Mouse (Mus musculus): Measurements from ENCODE around the gene Pde10a. TPM values are rescaled to one million over a fixed set of nuclear protein-coding genes. Genes with fewer than 3 reads are reported as not detected.

The Pde10a gene
- polyA plus RNA-seq, 1 experiment = 0.34 TPM

- TF ChIP-seq POLR2A (IDR thresholded peaks at IDR 0.05; ENCODE audit: insufficient read length, low read depth) = no peak
- H3K27me3 ChIP-seq (ENCODE audit: control insufficient read depth, insufficient read depth, insufficient read length) = no peaks in the 10 kb centered on the region
- no peaks in the 10 kb centered on the region for H3K36me3 ChIP-seq (ENCODE audit: control insufficient read depth, insufficient read depth)
- no peak overlapping the region for H3ac ChIP-seq (ENCODE audit: control insufficient read depth, insufficient read length)
- no peaks in the 10 kb centered on the region for H3K79me2 ChIP-seq (ENCODE audit: control insufficient read depth, insufficient read depth)
- no peak overlapping the region for H3K4me3 ChIP-seq
- H3K4me2 ChIP-seq (ENCODE audit: low read depth) = no peak overlapping the region
Measured at GRCm38 (mm10) chr17:8769155-8769554, 244.0 kb downstream of the Pde10a start.

- Histone ChIP-seq H3K36me3 (ENCODE audit: control insufficient read depth, insufficient read depth) (no peaks in the 10 kb centered on the region), H3K79me2 (ENCODE audit: control insufficient read depth, insufficient read depth) (no peaks in the 10 kb centered on the region), H3K4me2 (ENCODE audit: low read depth) (no peak overlapping the region), H3K4me3 (no peak overlapping the region), H3K27me3 (ENCODE audit: control insufficient read depth, insufficient read depth, insufficient read length) (no peaks in the 10 kb centered on the region), H3ac (ENCODE audit: control insufficient read depth, insufficient read length) (no peak overlapping the region)
- TF ChIP-seq TCF12 (IDR thresholded peaks at IDR 0.05; ENCODE audit: insufficient read depth, poor library complexity, severe bottlenecking) (no peak), POLR2AphosphoS2 (IDR thresholded peaks at IDR 0.05; ENCODE audit: insufficient read length, low read depth) (no peak), POLR2A (IDR thresholded peaks at IDR 0.05; ENCODE audit: insufficient read length, low read depth) (no peak), SRF (IDR thresholded peaks at IDR 0.05; ENCODE audit: control insufficient read depth, insufficient read length, low read depth) (no peak), E2F4 (IDR thresholded peaks at IDR 0.05; ENCODE audit: insufficient read depth) (no peak)
Measured at GRCm38 (mm10) chr17:8773391-8773790, 248.2 kb downstream of the Pde10a start.

- Histone ChIP-seq H3K79me2 (ENCODE audit: control insufficient read depth, insufficient read depth) (no peaks in the 10 kb centered on the region), H3K4me2 (ENCODE audit: low read depth) (no peak overlapping the region), H3K27me3 (ENCODE audit: control insufficient read depth, insufficient read depth, insufficient read length) (no peaks in the 10 kb centered on the region), H3ac (ENCODE audit: control insufficient read depth, insufficient read length) (no peak overlapping the region), H3K36me3 (ENCODE audit: control insufficient read depth, insufficient read depth) (no peaks in the 10 kb centered on the region), H3K4me3 (no peak overlapping the region)
- no peak for TF ChIP-seq USF1 (IDR thresholded peaks at IDR 0.05; ENCODE audit: low read depth)
- no peak for TF ChIP-seq SRF (IDR thresholded peaks at IDR 0.05; ENCODE audit: control insufficient read depth, insufficient read length, low read depth)
- TF ChIP-seq MYOG (IDR thresholded peaks at IDR 0.05; ENCODE audit: control insufficient read depth in 1 of 3, insufficient read depth in 1 of 3, insufficient read length in 2 of 3, low read depth in 2 of 3) = no peak
- no peak for TF ChIP-seq REST (IDR thresholded peaks at IDR 0.05; ENCODE audit: insufficient read depth, insufficient read length)
- no peak for TF ChIP-seq E2F4 (IDR thresholded peaks at IDR 0.05; ENCODE audit: insufficient read depth)
- TF ChIP-seq CEBPB (IDR thresholded peaks at IDR 0.05; ENCODE audit: insufficient read depth, poor library complexity, severe bottlenecking) = no peak
- no peak for TF ChIP-seq TCF3 (IDR thresholded peaks at IDR 0.05; ENCODE audit: insufficient read length, low read depth)
Measured at GRCm38 (mm10) chr17:8774301-8774700, 249.1 kb downstream of the Pde10a start.

- H3ac ChIP-seq (ENCODE audit: control insufficient read depth, insufficient read length) = no peak overlapping the region
- H3K27me3 ChIP-seq (ENCODE audit: control insufficient read depth, insufficient read depth, insufficient read length) = no peaks in the 10 kb centered on the region
- H3K79me2 ChIP-seq (ENCODE audit: control insufficient read depth, insufficient read depth) = no peaks in the 10 kb centered on the region
- H3K4me2 ChIP-seq (ENCODE audit: low read depth) = no peak overlapping the region
- TF ChIP-seq E2F4 (IDR thresholded peaks at IDR 0.05; ENCODE audit: insufficient read depth) (no peak), MAX (IDR thresholded peaks at IDR 0.05; ENCODE audit: low read depth) (no peak), MYOD1 (IDR thresholded peaks at IDR 0.05; ENCODE audit: control insufficient read depth in 1 of 3, insufficient read length in 2 of 3, low read depth in 2 of 3) (no peak), TCF3 (IDR thresholded peaks at IDR 0.05; ENCODE audit: insufficient read length, low read depth) (no peak)
- no peaks in the 10 kb centered on the region for H3K36me3 ChIP-seq (ENCODE audit: control insufficient read depth, insufficient read depth)
- no peak overlapping the region for H3K4me3 ChIP-seq
Measured at GRCm38 (mm10) chr17:8775571-8776161, 250.5 kb downstream of the Pde10a start.

GRCm38 (mm10) chr17:8777710-8778109, 252.5 kb downstream of the Pde10a start:
- Histone ChIP-seq H3K36me3 (ENCODE audit: control insufficient read depth, insufficient read depth) (no peaks in the 10 kb centered on the region), H3K4me2 (ENCODE audit: low read depth) (no peak overlapping the region), H3K79me2 (ENCODE audit: control insufficient read depth, insufficient read depth) (no peaks in the 10 kb centered on the region), H3K27me3 (ENCODE audit: control insufficient read depth, insufficient read depth, insufficient read length) (no peaks in the 10 kb centered on the region), H3K4me3 (no peak overlapping the region), H3ac (ENCODE audit: control insufficient read depth, insufficient read length) (no peak overlapping the region)
- TF ChIP-seq REST (IDR thresholded peaks at IDR 0.05; ENCODE audit: insufficient read depth, insufficient read length) = no peak

GRCm38 (mm10) chr17:8778839-8779238, 253.7 kb downstream of the Pde10a start:
- Histone ChIP-seq H3K36me3 (ENCODE audit: control insufficient read depth, insufficient read depth) (no peaks in the 10 kb centered on the region), H3K79me2 (ENCODE audit: control insufficient read depth, insufficient read depth) (no peaks in the 10 kb centered on the region)
- TF ChIP-seq MYOG (IDR thresholded peaks at IDR 0.05; ENCODE audit: control insufficient read depth in 1 of 3, insufficient read depth in 1 of 3, insufficient read length in 2 of 3, low read depth in 2 of 3) = no peak
- no peak for TF ChIP-seq MAX (IDR thresholded peaks at IDR 0.05; ENCODE audit: low read depth)
- TF ChIP-seq CEBPB (IDR thresholded peaks at IDR 0.05; ENCODE audit: insufficient read depth, poor library complexity, severe bottlenecking) = no peak
- no peak for TF ChIP-seq TCF3 (IDR thresholded peaks at IDR 0.05; ENCODE audit: insufficient read length, low read depth)
- no peak for TF ChIP-seq SRF (IDR thresholded peaks at IDR 0.05; ENCODE audit: control insufficient read depth, insufficient read length, low read depth)
- TF ChIP-seq POLR2A (IDR thresholded peaks at IDR 0.05; ENCODE audit: insufficient read length, low read depth) = no peak
- no peak for TF ChIP-seq MYOD1 (IDR thresholded peaks at IDR 0.05; ENCODE audit: control insufficient read depth in 1 of 3, insufficient read length in 2 of 3, low read depth in 2 of 3)
- no peak for TF ChIP-seq POLR2AphosphoS2 (IDR thresholded peaks at IDR 0.05; ENCODE audit: insufficient read length, low read depth)
- TF ChIP-seq TCF12 (IDR thresholded peaks at IDR 0.05; ENCODE audit: insufficient read depth, poor library complexity, severe bottlenecking) = no peak

More at GRCm38 (mm10) chr17:8778839-8779238, 253.7 kb downstream of the Pde10a start:
- no peak overlapping the region for H3ac ChIP-seq (ENCODE audit: control insufficient read depth, insufficient read length)
- no peaks in the 10 kb centered on the region for H3K27me3 ChIP-seq (ENCODE audit: control insufficient read depth, insufficient read depth, insufficient read length)
- H3K4me2 ChIP-seq (ENCODE audit: low read depth) = no peak overlapping the region
- no peak overlapping the region for H3K4me3 ChIP-seq

Measured in myocyte (in vitro differentiated cells).